Mouse (Mus musculus): Measurements from ENCODE around the gene Zfp3. TPM values are rescaled to one million over a fixed set of nuclear protein-coding genes. Genes with fewer than 3 reads are reported as not detected.
A peak's percentile ranks its signal among the peaks of the same experiment; 100 is the strongest.

The Zfp3 gene
- polyA plus RNA-seq (2012; rRNA removed): 8.7 and 9.8 TPM in 2 replicates

DNA sequence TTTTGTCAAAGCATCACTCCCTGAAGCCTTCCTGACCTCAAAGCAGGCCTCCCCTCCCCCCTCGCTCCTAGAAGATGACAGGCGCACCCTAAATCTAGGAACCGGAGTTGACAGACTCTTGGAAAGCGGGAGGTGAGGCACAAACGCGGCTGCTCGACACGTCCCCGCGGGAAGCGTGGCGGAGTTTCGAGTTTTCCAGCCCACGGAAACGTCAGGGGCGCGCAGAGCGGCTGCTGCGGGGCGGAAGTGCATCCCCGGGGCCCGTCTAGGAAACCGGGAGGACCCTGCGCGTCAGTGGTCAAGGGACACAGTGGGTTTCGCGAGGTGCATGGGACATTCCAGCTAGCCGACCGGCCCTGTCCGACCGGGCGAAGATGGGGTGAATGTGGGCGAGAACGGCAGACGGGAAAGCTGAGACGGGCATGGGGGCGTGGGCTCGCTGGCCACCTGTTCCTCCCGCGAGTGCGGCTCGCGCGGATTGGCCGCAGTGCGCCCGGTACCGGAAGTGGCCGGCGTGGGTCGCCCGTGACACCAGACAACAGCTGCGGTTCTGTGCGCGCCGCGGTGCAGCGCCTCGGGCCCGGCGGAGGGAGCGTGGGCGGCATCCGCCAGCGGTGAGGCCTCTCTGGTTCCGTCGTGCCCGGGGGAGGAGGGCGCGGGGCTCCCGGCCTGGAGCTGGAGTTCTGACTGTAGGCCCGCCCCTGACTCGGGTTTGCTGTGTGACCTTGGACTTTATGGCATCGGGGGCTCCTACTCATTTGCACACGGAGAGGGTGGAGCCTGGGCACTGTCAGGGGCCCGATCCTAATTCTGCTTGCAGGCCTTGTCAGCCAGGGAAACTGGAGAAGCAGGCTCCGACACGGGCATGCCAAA lies at the start of gene Zfp3:
Gene Zfp3 (plus strand): TSS at position 274 of the 873 bp plus-strand sequence.
- DNase-seq (ENCODE audit: extremely low spot score in 1 of 2, low spot score in 1 of 2): peak; percentile 58 to 85

DNA sequence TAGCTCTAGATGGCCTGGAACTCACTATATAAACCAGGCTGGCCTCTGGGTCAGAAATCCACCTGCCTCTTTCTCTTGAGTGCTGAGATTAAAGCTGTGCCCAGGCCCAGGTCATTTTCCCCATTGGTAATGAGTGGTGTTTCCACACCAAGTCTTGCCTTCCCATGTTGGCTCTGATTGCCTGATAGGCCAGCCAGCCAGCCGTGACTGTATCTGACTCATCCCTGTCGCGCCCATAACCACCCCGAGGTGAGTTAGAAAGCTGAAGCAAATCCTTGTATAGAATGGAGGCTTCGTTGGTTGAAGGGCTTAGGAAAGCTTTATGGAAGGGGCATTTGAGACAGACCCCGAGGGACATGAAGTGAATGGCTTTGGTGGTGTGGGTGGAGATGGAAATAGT lies 48.2 kb upstream of the Zfp3 start:
- DNase-seq (ENCODE audit: extremely low spot score in 1 of 2, low spot score in 1 of 2): no peak

DNA sequence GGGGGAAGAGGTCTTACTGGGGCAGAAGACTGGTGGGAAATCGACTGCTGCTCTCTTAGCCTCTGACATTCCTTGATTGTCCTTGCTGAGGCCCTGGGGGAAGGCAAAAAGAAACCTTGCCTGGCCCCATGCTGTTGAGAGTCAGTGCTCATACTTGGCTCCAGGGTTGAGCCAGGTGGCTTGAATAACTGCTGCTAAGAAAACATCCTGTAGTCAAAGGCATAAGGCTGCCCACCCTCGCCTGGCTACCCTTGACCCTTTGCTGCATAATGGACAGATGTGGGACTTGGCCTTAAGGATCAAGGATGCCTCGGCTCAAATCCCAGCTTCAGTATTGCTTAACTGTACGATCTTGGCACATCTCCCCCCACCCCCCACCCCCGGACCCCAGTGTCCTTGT lies 45.5 kb upstream of the Zfp3 start:
- DNase-seq (ENCODE audit: extremely low spot score in 1 of 2, low spot score in 1 of 2): no peak

DNA sequence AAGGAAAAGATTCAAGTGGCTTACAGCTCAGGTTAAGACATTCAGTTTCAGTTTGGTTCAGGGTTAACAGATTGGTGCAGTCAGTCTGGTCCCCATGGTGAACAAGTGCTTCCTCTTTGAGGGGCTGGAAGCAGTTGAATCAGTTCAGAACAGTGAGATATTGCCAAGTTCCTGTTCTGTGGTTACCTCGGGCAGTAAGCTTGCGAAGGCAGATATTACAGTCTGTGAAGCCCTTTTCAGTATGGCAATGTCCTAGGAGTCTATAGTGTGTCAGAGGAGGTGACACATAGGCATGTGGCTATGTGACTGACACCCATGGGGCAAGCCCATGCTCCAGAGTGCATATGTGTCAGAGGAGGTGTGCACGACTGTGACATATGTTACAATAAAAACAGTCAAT lies 43.4 kb upstream of the Zfp3 start:
- DNase-seq (ENCODE audit: extremely low spot score in 1 of 2, low spot score in 1 of 2): no peak

DNA sequence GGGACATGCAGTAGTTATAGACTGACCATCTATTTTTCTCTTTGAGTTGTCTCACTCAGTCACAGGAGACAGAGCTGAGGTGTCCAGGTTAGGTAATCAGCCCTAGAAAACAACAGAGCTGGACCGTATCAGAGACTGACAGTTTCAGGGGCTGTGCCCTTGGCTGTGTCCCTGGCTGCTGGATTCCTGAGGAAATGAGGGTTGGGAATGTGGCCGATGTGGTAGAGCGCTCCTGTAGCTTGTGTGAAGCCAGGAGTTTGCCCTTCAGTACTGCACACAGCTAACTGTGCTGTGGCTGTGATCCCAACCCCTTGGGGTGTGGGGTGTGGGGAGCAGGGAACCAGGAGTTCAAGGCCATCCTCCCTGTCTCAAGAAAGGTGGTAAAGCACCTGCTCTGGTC lies 42.9 kb upstream of the Zfp3 start:
- DNase-seq (ENCODE audit: extremely low spot score in 1 of 2, low spot score in 1 of 2): no peak

DNA sequence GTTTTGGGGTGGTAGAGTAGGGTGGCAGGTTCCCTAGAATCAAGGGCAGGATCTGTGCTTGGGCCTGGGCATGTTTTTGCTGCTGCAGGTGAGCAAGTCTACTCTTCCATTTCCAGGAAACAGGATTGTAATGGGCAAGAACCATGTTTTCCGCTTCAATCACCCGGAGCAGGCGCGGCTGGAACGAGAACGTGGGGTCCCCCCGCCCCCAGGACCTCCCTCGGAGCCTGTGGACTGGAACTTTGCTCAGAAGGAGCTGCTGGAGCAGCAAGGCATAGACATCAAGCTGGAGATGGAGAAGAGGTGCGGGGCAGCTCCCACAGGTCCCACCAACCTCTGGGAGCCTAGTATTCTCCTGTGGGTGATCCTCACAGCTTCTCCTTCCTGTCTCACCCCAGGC lies 39.3 kb upstream of the Zfp3 start:
- DNase-seq (ENCODE audit: extremely low spot score in 1 of 2, low spot score in 1 of 2): no peak

DNA sequence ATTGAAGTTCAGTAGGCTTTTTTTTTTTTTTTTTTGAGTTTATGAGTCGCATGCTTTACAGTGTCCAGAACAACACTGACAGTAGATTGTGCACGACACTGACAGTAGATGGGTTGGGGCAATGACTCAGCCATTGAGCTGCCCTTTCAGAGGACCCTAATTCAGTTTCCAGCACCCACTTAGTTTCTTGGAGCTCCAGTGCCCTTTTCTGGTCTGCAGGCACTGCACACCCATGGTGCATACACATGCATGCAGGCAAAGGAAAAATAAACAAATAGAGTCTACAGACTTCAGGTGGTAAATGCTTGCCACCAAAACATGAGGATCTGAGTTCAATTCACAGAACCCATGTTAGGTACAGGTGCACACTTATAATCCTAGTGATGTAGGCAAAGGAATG lies 37.4 kb upstream of the Zfp3 start:
- DNase-seq (ENCODE audit: extremely low spot score in 1 of 2, low spot score in 1 of 2): no peak

DNA sequence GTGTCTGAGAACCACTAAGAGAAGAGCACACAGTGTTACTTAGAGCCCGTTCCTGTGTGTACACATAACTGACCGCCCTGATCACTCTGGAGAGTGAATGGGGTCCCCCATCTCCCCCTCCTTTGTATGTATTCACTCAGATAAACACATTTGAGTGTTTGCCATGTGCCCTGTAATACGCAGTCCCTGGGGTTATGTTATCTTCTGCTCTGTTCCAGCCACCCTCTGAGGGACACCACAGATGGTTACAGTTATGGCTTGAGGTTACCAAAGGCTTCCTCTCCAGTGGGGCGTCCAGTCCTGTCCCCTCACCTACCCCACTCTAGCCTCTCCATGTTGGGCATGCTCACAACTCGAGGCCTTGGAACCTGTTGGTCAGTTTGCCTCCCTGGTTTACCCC lies 36.6 kb upstream of the Zfp3 start:
- no peak for DNase-seq (ENCODE audit: extremely low spot score in 1 of 2, low spot score in 1 of 2)

DNA sequence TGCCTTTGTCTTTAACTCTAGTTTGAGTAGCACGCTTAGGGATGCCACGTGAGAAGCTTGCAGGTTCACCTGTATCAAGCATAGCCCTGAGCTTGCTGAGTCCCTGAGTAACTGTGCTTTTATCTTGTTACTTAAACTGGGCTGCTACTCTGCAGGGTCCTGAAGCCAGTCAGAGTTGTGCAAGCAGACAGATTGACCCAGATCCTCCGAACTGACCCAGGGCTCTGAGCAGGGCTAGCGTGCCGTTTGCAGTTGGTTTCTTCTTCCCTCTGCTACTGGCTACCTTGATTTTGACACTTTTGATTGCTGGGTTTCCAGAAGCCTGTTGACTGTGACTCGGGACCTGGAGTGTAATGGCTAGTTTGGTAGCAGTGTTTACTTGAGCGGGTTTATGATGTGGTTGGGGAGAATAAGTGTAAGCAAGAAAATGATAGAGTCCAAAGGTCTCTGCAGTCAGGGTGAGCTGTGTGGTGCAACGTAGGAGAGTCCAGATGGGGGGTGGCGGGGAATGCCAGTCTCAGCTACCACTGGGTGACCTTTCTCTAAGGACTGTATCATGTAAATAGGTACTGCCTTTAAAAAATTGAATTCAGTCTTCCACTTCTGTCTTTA lies 33.5 kb upstream of the Zfp3 start:
- DNase-seq (ENCODE audit: extremely low spot score in 1 of 2, low spot score in 1 of 2): no peak

DNA sequence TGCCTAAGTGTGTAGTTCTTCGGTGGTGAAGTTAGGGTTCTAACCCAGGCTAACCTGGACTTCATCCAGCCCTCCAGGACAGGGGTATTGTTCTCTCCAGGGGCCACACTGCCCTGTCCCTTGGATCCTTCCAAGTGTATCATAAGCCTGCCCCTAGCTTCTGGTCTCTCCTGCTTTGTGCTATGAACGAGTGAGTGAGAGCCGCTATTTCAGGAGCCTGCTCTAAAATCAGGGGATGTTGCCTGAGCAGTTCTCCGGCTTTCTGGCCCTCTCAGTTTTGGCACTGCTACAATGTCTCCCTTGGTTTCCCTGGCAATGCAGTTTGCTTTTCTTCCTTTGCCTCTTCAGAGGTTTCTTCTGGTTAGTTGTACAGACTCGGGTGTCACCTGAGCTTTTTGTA lies 32.8 kb upstream of the Zfp3 start:
- peak; percentile 46 to 72 for DNase-seq (ENCODE audit: extremely low spot score in 1 of 2, low spot score in 1 of 2)

DNA sequence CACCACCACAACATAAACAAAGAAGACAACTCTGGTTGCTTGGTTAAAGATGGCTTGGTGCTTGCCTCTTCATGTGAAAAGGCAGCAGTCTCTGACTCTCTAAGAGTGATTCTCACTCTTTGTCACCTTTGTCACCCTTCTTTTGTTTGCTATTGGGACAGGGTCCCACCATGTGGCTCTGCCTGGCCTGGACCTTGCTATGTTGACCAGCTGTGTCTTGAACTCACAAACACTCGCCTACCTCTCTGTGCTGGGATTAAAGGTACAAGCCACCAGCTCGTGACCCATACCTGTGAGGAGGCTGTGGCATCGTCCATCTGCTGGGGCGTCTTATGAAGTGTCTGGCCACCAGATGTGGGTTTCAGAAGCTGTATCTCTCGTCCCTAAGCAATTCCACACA lies 30.8 kb upstream of the Zfp3 start:
- DNase-seq (ENCODE audit: extremely low spot score in 1 of 2, low spot score in 1 of 2): no peak

DNA sequence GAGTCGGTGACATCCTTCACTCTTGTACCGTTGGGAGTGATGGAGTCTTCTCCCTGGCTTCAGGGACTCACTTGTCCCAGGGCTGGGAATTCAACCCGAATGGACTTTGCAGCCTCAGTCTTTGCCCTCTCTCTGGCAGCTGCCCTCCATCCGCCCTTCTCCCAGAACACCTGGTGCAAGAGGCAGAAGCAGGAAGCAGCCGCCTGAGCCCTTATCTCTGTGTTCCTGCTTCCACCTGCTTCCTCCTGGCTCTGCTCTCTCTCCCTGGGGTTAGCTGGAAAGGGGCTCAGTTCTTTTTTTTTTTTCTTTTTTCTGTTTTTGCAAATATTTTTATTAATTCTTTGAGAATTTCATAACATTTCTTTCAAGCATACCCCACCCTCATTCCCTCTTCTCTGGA lies 26.3 kb upstream of the Zfp3 start:
- no peak for DNase-seq (ENCODE audit: extremely low spot score in 1 of 2, low spot score in 1 of 2)

DNA sequence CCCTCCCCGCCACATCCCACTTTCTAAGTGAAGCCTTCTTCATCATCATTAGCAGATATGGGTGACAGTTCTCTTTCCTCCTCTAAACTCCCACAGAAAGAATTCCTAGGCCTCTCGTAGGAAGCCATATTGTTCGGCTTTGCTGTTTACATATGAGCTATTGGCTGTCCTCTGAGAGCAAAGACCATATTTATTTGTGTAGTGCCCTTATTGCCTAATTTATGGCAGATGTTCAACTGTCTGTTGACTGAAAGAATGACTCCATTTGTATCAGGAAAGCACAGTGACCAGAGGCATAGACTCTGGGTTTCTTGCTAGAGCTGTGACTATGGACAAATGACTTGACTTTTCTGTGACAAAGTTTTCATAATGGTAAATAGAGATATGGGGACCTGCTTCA lies 22.4 kb upstream of the Zfp3 start:
- no peak for DNase-seq (ENCODE audit: extremely low spot score in 1 of 2, low spot score in 1 of 2)

DNA sequence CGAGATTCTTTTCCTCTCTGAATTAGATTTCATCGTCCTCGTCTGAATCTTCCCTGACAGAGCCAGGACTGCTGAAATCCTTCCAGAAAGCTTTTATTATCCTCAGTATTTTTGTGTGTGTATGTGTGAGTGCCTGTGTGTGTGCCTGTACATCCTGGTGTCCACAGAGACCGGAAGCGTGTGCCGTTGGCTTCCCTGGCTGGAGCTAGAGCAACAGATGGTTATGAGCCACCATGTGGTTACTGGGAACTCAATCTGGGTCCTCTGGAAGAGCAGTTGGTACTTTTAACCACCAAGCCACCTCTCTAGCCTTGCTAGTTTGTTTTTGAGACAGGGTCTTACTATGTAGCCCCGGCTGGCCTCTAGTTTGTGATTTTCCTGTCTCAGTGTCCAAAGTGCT lies 21.9 kb upstream of the Zfp3 start:
- no peak for DNase-seq (ENCODE audit: extremely low spot score in 1 of 2, low spot score in 1 of 2)

DNA sequence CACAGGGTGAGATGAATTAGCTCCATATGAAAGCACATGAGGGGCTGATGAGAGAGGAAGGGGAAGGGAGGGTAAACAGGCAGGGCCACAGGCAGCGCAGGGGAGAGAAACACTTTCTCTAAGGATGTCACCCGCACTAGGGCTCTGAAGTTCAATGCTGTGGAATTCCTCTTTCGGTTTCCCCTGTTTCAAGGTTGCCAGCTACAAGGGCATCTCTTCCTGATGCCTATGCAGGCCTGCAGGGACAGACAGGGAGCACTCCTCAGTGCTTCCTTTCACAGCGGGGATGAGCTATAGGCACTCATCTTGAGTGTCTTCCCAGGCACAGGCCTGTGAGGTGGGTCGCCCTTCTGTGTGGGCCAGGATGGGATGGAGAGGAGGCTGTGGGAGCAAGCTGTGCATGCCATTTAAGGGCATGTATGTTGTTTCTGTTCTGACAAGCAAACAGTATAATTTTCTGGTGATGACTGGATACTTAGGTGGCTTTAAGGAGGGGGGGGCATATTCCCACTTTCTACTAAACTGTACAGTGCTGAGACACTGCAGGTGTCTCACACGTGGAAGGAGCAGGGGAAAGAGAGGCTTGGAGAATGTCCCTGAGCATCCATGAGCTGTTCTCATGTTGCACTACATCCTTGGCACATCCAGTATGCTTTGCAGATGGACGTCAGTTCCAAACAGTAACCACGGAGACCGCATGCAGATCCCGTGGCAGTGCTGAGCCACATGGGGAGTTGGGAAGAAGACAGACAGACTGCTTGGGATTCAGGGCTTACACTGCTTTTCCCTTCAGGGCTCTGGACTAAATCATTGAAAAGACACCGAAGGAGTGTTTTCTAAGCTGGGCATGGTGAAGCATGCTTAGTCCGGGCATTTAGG lies 21.2 kb upstream of the Zfp3 start:
- no peak for DNase-seq (ENCODE audit: extremely low spot score in 1 of 2, low spot score in 1 of 2)

DNA sequence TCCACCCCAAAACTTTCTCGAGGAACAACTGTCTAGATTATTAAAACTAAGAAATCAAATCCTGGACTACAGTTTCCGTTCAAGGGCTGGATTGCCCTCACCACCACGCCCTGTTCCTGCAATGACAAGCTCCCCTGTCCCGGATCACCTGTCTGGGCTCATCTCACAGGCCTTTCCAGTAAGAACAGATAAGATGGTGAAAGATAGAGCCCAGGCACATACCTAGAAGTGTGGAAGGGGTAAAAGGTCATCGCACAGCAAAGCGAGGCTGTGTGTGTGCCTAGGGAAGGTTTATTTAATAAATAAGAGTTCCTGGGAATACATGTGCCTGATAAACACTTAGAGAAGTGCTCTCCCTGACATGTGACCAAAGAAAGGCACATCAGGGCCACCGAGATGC lies 18.4 kb upstream of the Zfp3 start:
- DNase-seq (ENCODE audit: extremely low spot score in 1 of 2, low spot score in 1 of 2): no peak

DNA sequence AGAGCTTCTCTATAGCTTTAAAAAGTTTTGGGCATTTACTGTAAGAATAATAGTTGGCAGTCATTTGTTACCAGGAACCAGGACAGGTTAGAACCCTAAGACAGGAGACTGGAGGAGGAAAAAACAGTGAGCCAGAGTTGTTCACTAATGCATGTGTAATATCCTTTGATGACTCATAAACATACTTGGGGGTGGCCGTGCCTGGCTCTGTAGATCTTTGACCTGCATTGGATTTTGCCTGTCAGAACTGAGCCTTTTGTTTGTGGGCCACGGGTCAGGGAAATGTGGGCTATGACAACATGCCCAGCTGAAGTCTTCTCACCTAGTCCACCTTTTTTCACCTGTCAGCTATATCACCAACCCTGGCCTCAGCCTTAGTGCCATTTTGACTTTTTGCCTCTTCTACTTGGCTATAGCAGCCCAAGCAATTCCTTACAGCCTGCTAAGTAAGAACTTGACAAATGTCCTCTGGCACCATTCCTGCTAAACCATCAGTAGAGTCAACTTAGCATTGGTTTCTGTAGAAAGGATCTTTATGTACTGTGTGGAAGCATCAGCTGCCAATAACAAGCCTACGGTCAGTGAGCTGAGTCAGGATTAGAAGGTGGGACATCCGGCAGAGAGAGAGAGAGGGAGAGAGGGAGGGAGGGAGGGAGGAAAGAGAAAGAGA lies 16.0 kb upstream of the Zfp3 start:
- no peak for DNase-seq (ENCODE audit: extremely low spot score in 1 of 2, low spot score in 1 of 2)

DNA sequence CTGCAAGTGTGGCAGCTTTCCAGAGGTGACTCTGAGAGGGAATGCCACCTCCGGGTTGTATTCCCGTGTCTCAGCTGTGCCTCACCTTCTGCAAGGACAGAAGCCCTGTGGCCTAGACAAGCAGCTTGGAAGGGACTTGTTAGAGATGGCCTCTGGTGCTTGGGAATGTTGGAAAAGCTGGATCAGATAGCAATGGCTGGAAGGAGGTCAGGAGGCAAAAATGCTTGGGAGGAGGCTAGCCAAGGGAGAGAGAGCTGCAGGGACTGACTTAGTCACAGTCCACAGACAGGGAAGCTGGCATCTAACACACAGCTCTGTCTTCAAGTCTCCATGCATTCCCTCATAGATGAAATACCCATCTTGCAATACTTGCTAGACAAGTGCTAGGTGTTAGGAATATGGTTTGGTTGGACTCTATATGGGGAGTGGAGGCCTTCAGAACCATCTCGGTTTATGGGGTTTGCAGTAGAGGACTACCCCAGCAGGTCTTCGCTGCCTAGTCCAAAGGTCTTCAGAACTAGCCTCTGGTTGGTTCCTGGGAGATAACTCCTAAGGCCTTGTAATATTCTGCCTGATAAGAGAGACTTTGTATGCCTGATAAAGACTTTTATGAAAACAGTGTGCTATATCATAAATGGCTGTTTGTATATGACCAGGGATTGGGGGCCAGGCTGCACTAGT lies 11.5 kb upstream of the Zfp3 start:
- no peak for DNase-seq (ENCODE audit: extremely low spot score in 1 of 2, low spot score in 1 of 2)

DNA sequence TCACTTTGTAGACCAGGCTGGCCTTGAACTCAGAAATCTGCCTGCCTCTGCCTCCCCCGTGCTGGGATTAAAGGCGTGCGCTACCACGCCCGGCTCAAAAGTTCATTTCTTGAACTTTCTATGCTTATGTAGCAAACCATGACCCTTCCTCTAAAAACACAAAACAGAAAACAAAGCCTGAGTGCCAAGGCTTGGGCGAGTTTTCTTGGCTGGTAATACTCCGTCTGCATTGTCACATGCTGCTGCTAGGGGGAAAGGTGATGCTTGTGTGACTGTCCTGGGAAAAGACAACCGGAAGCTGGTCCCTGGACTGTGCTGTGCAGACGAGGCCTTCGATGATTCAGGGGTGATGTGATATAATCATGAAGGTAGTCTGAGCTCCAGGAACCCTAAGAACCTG lies 10.9 kb upstream of the Zfp3 start:
- no peak for DNase-seq (ENCODE audit: extremely low spot score in 1 of 2, low spot score in 1 of 2)

DNA sequence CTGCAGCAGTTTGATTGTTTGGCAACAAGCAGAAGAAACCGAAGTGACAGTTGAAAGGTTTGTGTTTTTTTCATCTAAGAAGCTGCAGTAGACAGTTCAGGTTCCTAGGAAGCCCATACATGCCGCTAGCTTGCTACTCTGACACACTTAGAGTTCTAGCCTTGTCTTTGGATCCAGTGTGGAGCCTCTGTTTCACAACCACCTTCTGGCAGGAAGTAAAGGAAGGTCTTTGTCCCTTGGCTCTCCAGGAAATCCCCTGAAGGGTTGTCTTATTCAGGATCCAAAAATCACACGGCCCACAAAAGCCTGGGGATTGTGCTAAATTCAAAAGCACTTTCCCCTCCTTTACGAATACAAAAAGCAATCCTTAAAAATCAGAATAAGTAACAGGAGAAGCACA lies 9.5 kb upstream of the Zfp3 start:
- no peak for DNase-seq (ENCODE audit: extremely low spot score in 1 of 2, low spot score in 1 of 2)

Measured in frontal cortex, adult 2 months (tissue).